ENCODE assay signal across 1 mouse cellular context in genomic region chr13:43765293-43765814, GRCm38 (mm10).
TF ChIP-seq lines count a peak whose summit lies in the region.

No protein-coding gene starts in this region.

TF ChIP-seq in CH12.LX, 34 proteins besides CTCF, POLR2A, EP300 and RAD21 (continued from another document):
- 0 out of 2 replicates have a peak, but pooled peaks have one; percentile 46 for TF ChIP-seq KAT2A (IDR thresholded peaks at IDR 0.05; ENCODE audit: insufficient replicate concordance, low read length)
- peak; percentile 80 for TF ChIP-seq JUN (IDR thresholded peaks at IDR 0.05; ENCODE audit: insufficient read depth, low read depth, low read length)
- TF ChIP-seq JUND (conservative IDR thresholded peaks at IDR 0.05; ENCODE audit: low read depth, low read length) = peak; percentile 37; the same call in 1 of the 2 replicates
- peak; percentile 33; the same call in 1 of the 2 replicates for TF ChIP-seq E2F4 (IDR thresholded peaks at IDR 0.05; ENCODE audit: insufficient replicate concordance, low read depth, low read length)
- peak; percentile 95 for TF ChIP-seq TCF12 (IDR thresholded peaks at IDR 0.05; ENCODE audit: low read depth, low read length)
